Mouse (Mus musculus) cerebellum, adult 9-10 months (tissue): ENCODE data around the gene Gm28051.
A peak's percentile ranks its signal among the peaks of the same experiment; 100 is the strongest.

ENCODE experiments used
- DNase-seq: peaks from one replicate; pipeline ENCODE4 v3.0.0; 2022

Gene Gm28051

GRCm38 (mm10) chr12:102705216-102705871 lies 52.2 kb downstream of the Gm28051 start:
- DNase-seq: peak; percentile 94

- peak; percentile 71 for DNase-seq
These were observed 52.9 kb downstream of the Gm28051 start, which contains the start of gene Itpk1 for GRCm38 (mm10) chr12:102704457-102705198. Itpk1 (minus strand) TSS chr12:102704930.

DNA sequence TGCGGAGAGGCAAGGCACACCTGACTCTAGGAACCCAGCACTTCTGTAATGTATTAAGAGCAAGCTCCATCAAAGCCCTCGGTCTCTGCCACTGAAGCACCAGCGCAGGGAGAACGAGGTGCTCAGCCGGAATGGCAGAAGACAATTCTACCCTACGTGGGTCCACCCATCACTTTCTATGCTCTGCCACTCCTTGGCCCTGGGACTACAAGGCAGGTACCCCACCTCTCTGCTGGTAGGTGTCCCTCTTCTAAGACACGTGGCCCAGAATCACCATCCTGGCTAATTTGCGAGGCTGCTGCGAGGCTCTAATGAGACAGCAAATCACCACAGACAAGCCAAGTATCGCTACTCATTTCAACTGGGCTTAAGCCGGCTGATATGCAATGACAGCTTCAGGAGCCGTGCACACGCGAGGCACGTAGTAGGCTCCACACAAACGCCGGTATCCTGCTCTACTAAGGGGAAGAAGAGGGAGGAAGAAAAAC lies 53.6 kb downstream of the Gm28051 start:
- DNase-seq: peak; percentile 77

GRCm38 (mm10) chr12:102703441-102703840 lies 54.1 kb downstream of the Gm28051 start:
- DNase-seq: no peak

- DNase-seq: peak; percentile 81
These were observed 54.5 kb downstream of the Gm28051 start for GRCm38 (mm10) chr12:102703111-102703412.

DNA sequence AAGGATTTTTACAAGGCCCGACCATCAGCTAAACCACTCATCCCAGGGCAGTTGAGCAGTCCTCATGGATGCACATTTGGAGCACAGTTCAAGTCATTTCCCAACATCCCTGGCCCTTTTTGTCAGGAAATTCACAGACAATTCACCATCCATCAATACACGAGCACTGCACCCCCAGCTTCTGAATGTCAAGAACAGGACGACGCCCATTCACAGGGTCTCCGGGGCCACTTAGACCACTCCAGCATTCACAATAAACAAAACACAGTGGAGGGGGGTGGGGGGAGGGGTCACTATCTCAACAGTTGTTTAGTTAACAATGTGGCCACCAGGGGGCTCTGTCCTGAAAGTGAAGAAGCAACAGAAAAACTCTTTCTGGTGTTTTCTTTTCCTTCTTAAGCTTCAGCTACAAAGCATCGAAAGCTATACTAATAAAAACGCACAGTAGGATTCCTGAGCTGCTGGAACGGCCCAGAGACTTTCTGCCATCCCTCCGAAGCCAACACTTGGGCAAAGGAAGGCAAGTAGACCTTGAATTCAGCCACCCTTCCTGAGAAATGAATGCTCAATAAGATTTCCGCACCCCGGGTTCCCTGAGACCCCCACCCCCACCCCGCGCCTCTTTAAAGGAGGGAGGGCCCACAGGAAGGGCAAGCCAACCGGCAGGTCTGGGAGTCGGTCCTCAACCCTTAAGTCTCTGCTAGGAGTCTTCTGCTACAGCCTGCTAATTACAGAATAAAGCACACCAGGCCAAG lies 55.0 kb downstream of the Gm28051 start:
- DNase-seq: peak; percentile 87

DNA sequence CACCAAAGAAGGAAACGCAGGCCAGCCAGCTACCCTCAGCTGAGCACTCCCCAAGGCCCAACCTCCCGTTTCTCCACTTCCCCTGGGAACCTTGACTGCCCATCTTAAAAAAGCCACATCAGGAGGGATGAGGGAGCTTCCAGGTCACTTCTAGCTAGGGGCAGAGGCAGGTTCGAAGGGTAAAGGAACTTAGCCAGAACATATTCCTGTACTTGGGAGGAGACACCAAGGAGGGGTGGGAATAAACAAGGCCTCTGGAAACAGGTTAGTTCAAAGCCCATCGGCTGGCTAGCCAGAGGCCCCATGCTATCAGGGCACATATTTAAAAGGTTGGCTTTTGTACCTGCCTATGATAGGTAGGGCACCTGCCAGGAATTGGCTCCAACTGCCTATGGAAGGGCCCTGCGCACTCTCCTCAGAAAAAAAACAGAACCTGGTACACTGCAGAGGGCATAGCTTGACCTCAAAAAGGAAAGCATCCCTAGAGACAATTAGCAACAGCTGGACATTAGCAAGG lies 55.8 kb downstream of the Gm28051 start:
- DNase-seq: peak; percentile 62

GRCm38 (mm10) chr12:102700453-102700852 lies 57.1 kb downstream of the Gm28051 start:
- DNase-seq: no peak

DNA sequence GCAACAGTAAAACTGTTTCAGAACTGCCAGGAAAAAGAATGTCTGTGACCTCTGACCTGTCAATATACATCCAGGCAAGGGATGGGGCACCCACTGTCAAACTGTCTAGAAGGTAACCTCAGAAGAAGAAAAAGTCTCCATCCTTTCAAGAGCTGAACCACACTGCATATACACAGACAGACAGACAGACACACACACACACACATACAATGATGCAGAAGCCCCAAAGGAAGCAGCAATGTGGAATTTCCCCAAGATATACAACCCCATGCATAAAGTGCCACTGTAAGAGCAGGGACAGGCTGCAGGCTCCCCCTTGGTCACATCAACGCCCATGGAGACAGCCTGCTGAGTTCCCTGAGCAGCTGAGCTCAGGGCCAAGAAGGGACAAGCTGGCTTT lies 58.4 kb downstream of the Gm28051 start:
- no peak for DNase-seq

DNA sequence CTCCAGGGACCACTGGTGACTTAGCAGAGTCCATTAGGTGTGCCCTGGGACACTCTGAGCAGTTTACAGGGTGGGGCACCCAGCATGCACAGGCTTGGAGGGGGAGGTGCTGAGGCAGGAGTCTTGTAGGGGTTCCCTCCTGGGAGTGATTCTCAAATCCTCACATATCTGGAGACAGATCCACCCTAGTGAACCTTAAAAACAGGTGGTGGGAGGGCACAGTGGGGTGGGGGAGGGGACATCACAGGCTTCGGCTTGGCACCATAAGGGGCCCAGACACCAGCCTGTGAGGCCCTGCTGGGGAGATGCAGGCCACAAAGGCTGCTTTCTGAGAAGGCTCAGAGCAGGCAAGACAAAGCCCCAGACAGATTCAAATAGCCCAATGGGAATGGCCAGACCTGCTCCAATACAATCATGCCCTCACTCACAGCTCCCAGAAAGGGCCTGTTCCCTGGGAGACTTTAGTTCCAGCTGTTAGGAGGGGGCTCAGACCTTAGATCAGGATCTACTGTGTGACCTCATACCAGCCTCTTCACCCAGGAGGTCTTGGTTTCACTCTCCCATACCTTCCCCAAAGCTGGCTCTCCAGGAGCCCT lies 59.4 kb downstream of the Gm28051 start:
- no peak for DNase-seq

GRCm38 (mm10) chr12:102697381-102697780 lies 60.2 kb downstream of the Gm28051 start:
- DNase-seq: no peak

GRCm38 (mm10) chr12:102696635-102697354 lies 60.8 kb downstream of the Gm28051 start:
- peak; percentile 60 for DNase-seq

- DNase-seq: peak; percentile 41
These were observed 62.0 kb downstream of the Gm28051 start for GRCm38 (mm10) chr12:102695369-102696239.

- no peak for DNase-seq
These were observed 65.8 kb downstream of the Gm28051 start for GRCm38 (mm10) chr12:102691761-102692160.

- no peak for DNase-seq
These were observed 66.4 kb downstream of the Gm28051 start for GRCm38 (mm10) chr12:102691180-102691579.

GRCm38 (mm10) chr12:102689773-102690563 lies 67.6 kb downstream of the Gm28051 start:
- no peak for DNase-seq

DNA sequence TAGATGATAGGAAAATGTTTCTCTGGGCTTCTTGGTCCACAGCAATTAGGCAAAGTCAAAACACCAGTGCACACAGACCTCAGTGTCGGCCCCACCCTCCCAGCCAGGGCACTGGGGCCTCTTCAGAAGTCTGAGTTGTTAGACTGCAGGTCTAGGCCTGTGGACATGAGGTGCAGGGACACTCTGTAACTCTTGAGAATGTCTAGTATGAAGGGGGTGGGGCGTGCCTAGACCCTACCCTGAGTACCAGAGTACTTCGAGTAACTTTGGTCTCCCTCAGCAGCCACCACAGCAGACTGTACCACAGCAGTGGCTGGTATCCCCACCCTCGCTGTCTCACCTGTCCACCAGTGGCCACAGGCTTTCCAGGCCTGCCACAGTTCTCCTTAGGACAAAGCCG lies 71.2 kb downstream of the Gm28051 start:
- no peak for DNase-seq

- DNase-seq: no peak
These were observed 72.0 kb downstream of the Gm28051 start for GRCm38 (mm10) chr12:102685523-102685931.

GRCm38 (mm10) chr12:102684720-102685386 lies 72.7 kb downstream of the Gm28051 start:
- no peak for DNase-seq

DNA sequence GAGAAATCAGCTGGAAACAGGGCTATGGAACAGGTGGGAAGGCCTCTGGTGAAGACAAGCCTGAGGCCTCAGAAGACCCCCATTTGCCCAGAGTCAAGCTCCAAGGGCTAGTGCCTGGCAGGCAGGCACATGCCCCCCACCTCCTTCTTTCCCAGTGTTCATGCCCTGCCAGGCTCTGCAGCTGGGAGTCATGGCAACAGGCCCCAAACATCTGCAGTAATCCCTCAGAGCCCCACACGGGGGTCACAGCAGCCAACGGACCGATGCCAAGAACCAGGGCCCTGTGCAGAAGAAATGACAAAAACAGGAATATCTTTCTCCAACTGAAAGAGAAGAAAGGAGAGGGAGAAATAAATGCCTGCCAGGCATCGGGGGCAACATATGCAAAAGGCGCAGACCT lies 73.6 kb downstream of the Gm28051 start:
- no peak for DNase-seq
